Mouse (Mus musculus): ENCODE results near the gene Bms1. TPM values are rescaled to one million over a fixed set of nuclear protein-coding genes. Genes with fewer than 3 reads are reported as not detected.

Gene Bms1
- polyA plus RNA-seq, 1 experiment from 2014 or later: 49.8 TPM

DNA sequence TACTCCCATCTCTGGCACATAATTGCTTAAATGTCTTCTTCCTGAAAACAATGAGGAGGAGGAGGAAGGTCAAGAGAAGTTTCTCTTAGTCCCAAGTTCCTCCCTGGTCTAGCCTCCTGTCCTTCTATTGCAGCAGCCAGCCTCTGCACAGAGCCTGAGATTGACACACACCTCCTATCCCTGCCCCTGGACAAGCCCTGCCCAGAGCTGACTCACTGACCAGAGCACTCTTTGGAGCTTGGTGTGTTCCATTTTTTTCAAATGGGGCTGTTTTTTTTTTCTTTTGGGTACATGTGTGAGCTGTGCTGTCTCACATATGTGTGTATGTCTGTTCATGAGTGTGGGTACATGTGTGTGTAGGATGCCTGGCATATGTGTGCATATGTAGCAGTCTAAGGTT lies 53.5 kb downstream of the Bms1 start:
- ATAC-seq (ENCODE audit: insufficient number of reproducible peaks, insufficient read depth, low FRiP score, low TSS enrichment): no peak
- no peaks in the 10 kb centered on the region for H3K9me3 ChIP-seq
- H3K9ac ChIP-seq: no peak overlapping the region
- no peaks in the 10 kb centered on the region for H3K36me3 ChIP-seq
- no peaks in the 10 kb centered on the region for H3K27me3 ChIP-seq
- no peak overlapping the region for H3K4me3 ChIP-seq
- no peaks in the 10 kb centered on the region for H3K4me1 ChIP-seq
- no peak overlapping the region for H3K4me2 ChIP-seq (replicated peaks)
- no peak overlapping the region for H3K27ac ChIP-seq

DNA sequence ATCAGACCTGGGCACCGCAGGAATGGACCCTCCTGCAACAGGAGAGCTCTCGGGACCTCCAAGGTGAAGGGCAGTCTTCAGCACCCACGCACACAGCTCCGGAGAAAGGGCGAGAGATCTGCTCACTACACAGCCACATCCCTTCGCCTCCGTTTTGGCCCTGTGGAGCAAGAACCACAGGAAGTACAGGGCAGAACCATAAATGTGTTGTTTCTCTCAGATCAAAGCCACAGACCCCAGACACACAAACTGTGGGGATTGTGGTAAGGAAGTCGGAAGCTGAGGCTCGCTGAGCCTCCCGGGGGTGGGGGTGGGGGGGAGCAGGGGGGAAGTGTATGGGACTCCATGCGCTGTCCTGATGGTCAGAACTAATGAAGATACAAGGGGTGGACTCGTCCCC lies 68.9 kb downstream of the Bms1 start:
- Histone ChIP-seq H3K4me1 (0 out of 2 replicates have a peak, but pooled peaks cover 7% of the 10 kb centered on the region), H3K4me3 (no peak overlapping the region), H3K9ac (no peak overlapping the region), H3K4me2 (replicated peaks) (no peak overlapping the region), H3K27ac (no peak overlapping the region), H3K27me3 (no peaks in the 10 kb centered on the region), H3K9me3 (no peaks in the 10 kb centered on the region), H3K36me3 (no peaks in the 10 kb centered on the region)
- ATAC-seq (ENCODE audit: insufficient number of reproducible peaks, insufficient read depth, low FRiP score, low TSS enrichment): no peak
- WGBS: 70% methylated on average over 12 of the region's 12 CpGs

DNA sequence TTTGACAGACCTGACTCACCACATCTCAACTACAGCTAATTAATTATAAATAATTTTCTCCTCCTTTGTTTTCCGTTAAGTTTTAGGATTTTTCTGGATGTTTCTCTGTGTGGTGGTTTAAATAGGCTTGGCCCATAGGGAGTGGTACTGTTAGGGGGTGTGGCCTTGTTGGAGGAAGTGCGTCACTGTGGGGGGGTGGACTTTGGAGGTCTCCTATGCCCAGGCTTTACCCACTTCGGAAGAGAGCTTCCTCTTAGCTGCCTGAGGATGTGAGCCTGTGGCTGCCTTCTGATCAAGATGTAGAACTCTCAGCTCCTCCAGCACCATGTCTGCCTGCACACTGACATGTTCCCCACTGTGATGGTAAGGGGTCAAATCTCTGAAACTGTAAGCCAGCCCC lies 71.1 kb downstream of the Bms1 start:
- H3K36me3 ChIP-seq: no peaks in the 10 kb centered on the region
- H3K27me3 ChIP-seq: no peaks in the 10 kb centered on the region
- H3K4me2 ChIP-seq (replicated peaks): no peak overlapping the region
- H3K9me3 ChIP-seq: no peaks in the 10 kb centered on the region
- H3K4me1 ChIP-seq: 0 out of 2 replicates have a peak, but pooled peaks cover 7% of the 10 kb centered on the region
- no peak overlapping the region for H3K4me3 ChIP-seq
- H3K27ac ChIP-seq: no peak overlapping the region
- WGBS: 70% methylated on average over 3 of the region's 3 CpGs
- no peak overlapping the region for H3K9ac ChIP-seq
- ATAC-seq (ENCODE audit: insufficient number of reproducible peaks, insufficient read depth, low FRiP score, low TSS enrichment): no peak

DNA sequence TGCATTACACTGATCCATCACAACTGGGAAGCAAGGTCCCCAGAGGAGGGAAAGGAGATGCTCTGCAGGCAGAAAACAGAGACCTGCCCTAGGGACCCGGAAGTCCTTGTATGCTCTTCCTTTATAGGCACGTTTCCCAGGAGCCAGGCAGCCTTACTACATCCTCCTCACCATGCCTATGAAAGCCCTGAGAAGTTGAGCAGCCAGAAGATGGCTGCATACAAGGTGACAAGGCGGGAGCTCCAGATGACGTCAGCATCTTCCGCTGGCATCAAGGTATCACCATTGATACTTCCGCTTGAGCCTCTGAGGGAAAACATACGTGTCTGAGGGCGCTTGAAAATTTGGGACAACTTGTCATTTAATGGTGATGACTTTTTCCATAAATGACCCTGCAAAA lies 72.0 kb downstream of the Bms1 start:
- Histone ChIP-seq H3K36me3 (no peaks in the 10 kb centered on the region), H3K9ac (no peak overlapping the region), H3K9me3 (no peaks in the 10 kb centered on the region), H3K4me1 (0 out of 2 replicates have a peak, but pooled peaks cover 7% of the 10 kb centered on the region), H3K27me3 (no peaks in the 10 kb centered on the region), H3K27ac (no peak overlapping the region), H3K4me3 (no peak overlapping the region), H3K4me2 (replicated peaks) (no peak overlapping the region)
- ATAC-seq (ENCODE audit: insufficient number of reproducible peaks, insufficient read depth, low FRiP score, low TSS enrichment): no peak
- 84% methylated on average over 8 of the region's 8 CpGs for WGBS

DNA sequence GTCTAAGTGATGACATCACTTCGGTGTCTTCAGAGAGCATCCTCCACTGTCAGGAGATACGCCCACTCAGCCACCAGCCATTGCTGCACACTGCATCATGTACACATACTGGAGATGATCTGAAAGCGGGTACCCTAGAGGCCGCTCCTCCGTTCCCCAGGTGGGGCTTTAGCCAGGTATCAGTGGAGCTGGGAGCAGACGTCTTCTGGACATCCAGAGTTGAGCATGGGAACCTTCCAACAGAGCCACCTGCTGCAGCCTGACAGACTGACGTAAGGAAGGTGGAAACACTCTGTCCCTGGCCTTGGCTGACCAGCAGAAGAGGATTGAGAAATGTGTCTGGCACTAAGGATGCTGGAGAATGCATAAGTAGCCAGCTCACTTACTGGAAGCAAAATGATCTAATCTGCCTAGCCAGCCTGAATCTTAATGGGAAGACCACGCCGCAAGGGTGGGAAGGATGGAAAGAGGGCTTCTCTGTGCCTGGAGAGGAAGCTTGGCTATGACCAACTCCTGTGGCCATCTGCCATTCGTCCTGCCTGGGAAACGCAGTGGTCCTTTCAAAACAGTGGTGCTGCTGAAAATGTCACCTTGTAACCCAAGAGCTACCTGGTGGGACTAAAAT lies 77.3 kb downstream of the Bms1 start:
- H3K9me3 ChIP-seq: no peaks in the 10 kb centered on the region
- no peaks in the 10 kb centered on the region for H3K36me3 ChIP-seq
- no peak overlapping the region for H3K4me2 ChIP-seq (replicated peaks)
- WGBS: 88% methylated on average over 11 of the region's 11 CpGs
- no peak overlapping the region for H3K9ac ChIP-seq
- no peak overlapping the region for H3K4me3 ChIP-seq
- no peak overlapping the region for H3K27ac ChIP-seq
- no peak for ATAC-seq (ENCODE audit: insufficient number of reproducible peaks, insufficient read depth, low FRiP score, low TSS enrichment)
- H3K4me1 ChIP-seq: 0 out of 2 replicates have a peak, but pooled peaks cover 3% of the 10 kb centered on the region
- no peaks in the 10 kb centered on the region for H3K27me3 ChIP-seq

DNA sequence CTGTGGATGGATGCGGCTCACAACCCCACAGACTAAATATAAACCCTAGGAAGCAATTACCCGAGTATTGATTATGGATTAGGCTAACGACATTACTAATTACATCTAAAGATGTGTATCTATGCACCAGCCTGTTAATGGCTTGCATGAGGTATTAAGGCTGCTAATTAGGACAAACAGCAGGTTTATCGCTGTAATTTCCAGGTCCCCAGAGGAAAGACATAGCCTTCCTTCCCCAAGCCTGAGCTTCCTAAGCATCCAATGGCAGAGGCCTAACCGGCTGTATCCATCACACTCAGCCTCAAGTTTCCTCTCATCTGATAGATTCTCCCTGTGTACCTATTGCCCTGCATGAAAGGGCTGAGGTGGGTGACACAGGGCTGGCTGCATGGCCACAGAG lies 81.6 kb downstream of the Bms1 start:
- WGBS: 82% methylated on average over 5 of the region's 5 CpGs
- ATAC-seq (ENCODE audit: insufficient number of reproducible peaks, insufficient read depth, low FRiP score, low TSS enrichment): no peak
- H3K36me3 ChIP-seq: no peaks in the 10 kb centered on the region

DNA sequence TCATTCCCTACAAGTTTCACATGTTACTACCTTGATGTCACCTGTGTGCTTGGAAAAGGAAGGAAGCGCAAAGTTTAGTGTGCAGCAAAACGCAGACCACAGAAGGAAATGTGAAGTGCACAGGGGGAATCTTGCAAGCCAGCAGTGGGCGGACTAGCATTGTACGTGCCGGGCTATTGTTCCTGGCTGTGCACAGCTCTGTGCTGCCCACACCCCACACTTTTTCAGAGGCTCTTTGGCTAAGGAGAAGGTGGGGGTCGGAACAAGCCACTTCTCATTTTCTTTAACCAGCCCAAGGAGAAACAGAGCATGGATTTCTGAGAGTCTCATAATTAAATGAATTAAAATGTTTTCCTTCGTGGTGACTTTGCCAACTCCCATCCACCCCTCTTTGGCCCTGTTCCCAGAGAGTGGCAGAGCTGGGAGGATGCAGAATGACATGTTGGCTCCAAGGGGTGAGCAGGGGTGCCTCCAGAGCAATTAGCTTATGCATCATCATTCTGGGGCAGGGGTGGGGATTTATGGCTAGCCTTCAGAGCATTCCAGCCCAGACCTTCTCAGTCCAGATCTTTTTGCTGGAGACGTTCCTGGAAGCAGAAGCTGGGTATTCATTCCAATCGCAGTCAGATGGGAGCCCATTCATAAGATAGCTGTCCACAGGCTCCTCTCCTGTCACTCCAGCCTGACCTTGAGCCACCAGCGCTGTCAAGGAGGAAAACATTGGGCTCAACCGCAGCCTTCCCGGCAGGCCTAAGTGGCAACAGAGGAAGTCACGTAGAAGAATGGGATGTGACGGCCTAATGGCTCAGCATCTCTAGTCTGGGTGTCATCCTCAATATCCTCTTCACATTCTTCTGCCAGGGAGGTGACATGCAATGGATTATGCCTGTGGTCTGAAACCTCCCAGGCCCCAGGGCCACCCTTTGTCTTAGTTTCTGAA lies 82.5 kb downstream of the Bms1 start:
- Histone ChIP-seq H3K4me1 (no peaks in the 10 kb centered on the region), H3K9ac (no peak overlapping the region), H3K4me3 (no peak overlapping the region), H3K27ac (no peak overlapping the region), H3K36me3 (no peaks in the 10 kb centered on the region), H3K9me3 (no peaks in the 10 kb centered on the region), H3K4me2 (replicated peaks) (no peak overlapping the region), H3K27me3 (no peaks in the 10 kb centered on the region)
- 74% methylated on average over 14 of the region's 14 CpGs for WGBS
- ATAC-seq (ENCODE audit: insufficient number of reproducible peaks, insufficient read depth, low FRiP score, low TSS enrichment): no peak

More for the DNA sequence above, 81.6 kb downstream of the Bms1 start:
- H3K4me2 ChIP-seq (replicated peaks): no peak overlapping the region
- H3K27ac ChIP-seq: no peak overlapping the region
- no peak overlapping the region for H3K9ac ChIP-seq
- no peak overlapping the region for H3K4me3 ChIP-seq
- no peaks in the 10 kb centered on the region for H3K9me3 ChIP-seq
- no peaks in the 10 kb centered on the region for H3K4me1 ChIP-seq
- no peaks in the 10 kb centered on the region for H3K27me3 ChIP-seq

DNA sequence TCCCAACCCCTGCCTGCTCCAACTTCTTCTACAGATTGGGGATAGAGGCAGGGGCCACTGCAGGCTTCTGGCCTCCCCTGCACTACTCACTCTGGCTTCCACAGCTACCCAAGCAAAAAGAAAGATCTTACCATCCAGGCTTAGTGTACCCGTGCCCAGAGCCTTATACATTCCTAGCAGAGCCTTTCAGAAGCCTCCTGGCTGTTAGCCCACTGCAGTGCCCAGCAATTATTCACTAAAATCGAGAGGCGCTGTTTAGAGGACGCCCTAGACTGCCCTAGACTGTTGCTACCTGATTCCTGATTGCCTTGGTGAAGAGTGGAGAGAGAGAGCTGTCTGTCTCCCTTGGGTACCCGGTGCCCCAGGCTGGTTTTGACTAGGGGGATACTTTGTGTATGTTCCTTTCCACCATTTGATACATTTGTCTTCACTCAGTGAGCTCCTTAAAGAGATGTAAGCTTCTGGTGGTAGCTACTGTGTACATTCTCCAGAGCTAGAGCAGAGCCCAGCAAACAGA lies 83.3 kb downstream of the Bms1 start:
- H3K36me3 ChIP-seq: no peaks in the 10 kb centered on the region
- WGBS: 67% methylated on average over 5 of the region's 5 CpGs
- no peaks in the 10 kb centered on the region for H3K4me1 ChIP-seq
- no peaks in the 10 kb centered on the region for H3K27me3 ChIP-seq
- no peak overlapping the region for H3K4me3 ChIP-seq
- no peaks in the 10 kb centered on the region for H3K9me3 ChIP-seq
- H3K27ac ChIP-seq: no peak overlapping the region
- no peak for ATAC-seq (ENCODE audit: insufficient number of reproducible peaks, insufficient read depth, low FRiP score, low TSS enrichment)
- H3K4me2 ChIP-seq (replicated peaks): no peak overlapping the region
- no peak overlapping the region for H3K9ac ChIP-seq

DNA sequence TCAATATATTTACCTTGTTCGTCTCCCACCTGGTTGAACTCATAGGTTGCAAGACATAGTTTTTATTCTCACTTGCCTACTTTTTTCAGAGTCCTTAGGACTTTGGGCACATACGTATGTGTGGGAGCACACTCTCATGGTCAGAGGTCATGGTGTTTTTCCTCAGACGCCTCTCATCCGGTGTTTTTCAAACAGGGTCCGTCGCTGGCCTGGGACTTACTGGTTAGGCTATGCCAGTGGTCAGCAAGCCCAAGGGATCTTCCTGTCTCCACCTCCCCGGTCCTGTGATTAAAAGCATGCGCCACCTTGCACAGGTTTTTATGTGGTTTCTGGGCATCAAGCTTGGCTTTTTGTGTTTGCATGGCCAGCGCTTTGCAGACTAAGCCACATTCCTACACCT lies 85.4 kb downstream of the Bms1 start:
- Histone ChIP-seq H3K27me3 (no peaks in the 10 kb centered on the region), H3K9ac (no peak overlapping the region), H3K4me1 (no peaks in the 10 kb centered on the region), H3K36me3 (no peaks in the 10 kb centered on the region), H3K4me2 (replicated peaks) (no peak overlapping the region), H3K4me3 (no peak overlapping the region), H3K9me3 (no peaks in the 10 kb centered on the region), H3K27ac (no peak overlapping the region)
- WGBS: 87% methylated on average over 9 of the region's 9 CpGs
- ATAC-seq (ENCODE audit: insufficient number of reproducible peaks, insufficient read depth, low FRiP score, low TSS enrichment): no peak

Small RNAs within 50 kb of the gene (microRNA-seq; reads per million reads assigned to microRNA genes)
- not detected for gene Gm25953

Other genes starting within 250 kb of the Bms1 start
- gene Ret, start 221.8 kb downstream of the Bms1 start, polyA plus RNA-seq (2016; fragmentation: Nextera tagmentation; extraction: Ambion mirVana): 1.9 and 2.3 TPM in 2 replicates
- gene Zfp248, start 36.1 kb upstream of the Bms1 start, polyA plus RNA-seq (2016; fragmentation: Nextera tagmentation; extraction: Ambion mirVana): 14.4 and 15.3 TPM in 2 replicates
- gene Zfp9, start 59.8 kb upstream of the Bms1 start, polyA plus RNA-seq (2016; fragmentation: Nextera tagmentation; extraction: Ambion mirVana): 15.2 and 15.8 TPM in 2 replicates
- 16.9 and 17.1 TPM in 2 replicates for gene Ankrd26, start 142.8 kb upstream of the Bms1 start, polyA plus RNA-seq (2016; fragmentation: Nextera tagmentation; extraction: Ambion mirVana)